Mouse (Mus musculus): ENCODE data around the gene Slit1.

DNA sequence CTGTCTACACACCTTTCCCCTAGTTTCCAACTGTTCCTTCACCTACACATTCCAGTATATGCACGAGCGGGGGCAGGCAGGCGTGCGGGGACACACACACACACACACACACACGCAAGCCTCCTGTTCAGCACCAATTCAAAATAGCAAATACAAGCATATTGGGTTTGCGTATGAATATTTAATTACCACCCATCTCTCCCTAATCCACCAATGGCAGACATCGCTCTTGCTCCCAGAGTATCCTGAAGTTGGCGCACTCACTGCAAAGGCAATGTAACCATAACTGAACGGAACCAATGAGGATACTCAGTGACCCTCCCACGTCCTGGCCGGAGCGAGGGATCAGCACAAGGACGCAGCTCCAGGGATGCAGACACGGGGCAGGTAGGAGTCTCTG, 86.8 kb downstream of the Slit1 start:
- no peak for TF ChIP-seq CTCF (IDR thresholded peaks at IDR 0.05)
- no peak for TF ChIP-seq EP300 (IDR thresholded peaks at IDR 0.05)

Data from lung, postnatal 0 days (tissue).